Comparison of ENCODE assay signal across 8 mouse cellular contexts in genomic region chr3:34649726-34650620, GRCm38 (mm10). TPM values are rescaled to one million over a fixed set of nuclear protein-coding genes. Genes with fewer than 3 reads are reported as not detected.
A peak's percentile ranks its signal among the peaks of the same experiment; 100 is the strongest.
DNase-seq lines count a peak whose midpoint lies in the region; ATAC-seq and TF ChIP-seq lines count a peak whose summit lies in the region.

Gene Sox2, plus strand, starts transcription at chr3:34650405.

- H3K27ac ChIP-seq in forebrain, embryonic 14.5 days (ENCODE audit: low read depth, low read length) = peak within 1 kb of the TSS; percentile 99
- no peak within 1 kb of the TSS for H3K27ac ChIP-seq in intestine, embryonic 15.5 days
- H3K27ac ChIP-seq in stomach, embryonic 15.5 days = peak within 1 kb of the TSS; percentile 92

- no peaks in the 10 kb centered on the region for H3K36me3 ChIP-seq in G1E (replicated peaks)
- H3K36me3 ChIP-seq in forebrain, embryonic 14.5 days (ENCODE audit: control insufficient read depth, insufficient read depth, low read length) = peaks cover 5% of the 10 kb centered on the region
- no peaks in the 10 kb centered on the region for H3K36me3 ChIP-seq in intestine, embryonic 15.5 days
- no peaks in the 10 kb centered on the region for H3K36me3 ChIP-seq in stomach, embryonic 15.5 days

- DNase-seq in G1E (ENCODE audit: low spot score) = no peak
- peak; percentile 83 for DNase-seq in brain, adult 2 months (ENCODE audit: low read depth, low spot score)
- DNase-seq in forebrain, embryonic 14.5 days (ENCODE audit: low spot score) = peak; percentile 97
- DNase-seq in left cerebral cortex, adult 9 months (ENCODE audit: low spot score in 2 of 2) = peak; percentile 62 to 78
- peak; percentile 64 for DNase-seq in lung, postnatal 36 days
- DNase-seq in thymus, postnatal 25 days = no peak

- peaks cover 32% of the 10 kb centered on the region for H3K9me3 ChIP-seq in G1E (replicated peaks)
- no peaks in the 10 kb centered on the region for H3K9me3 ChIP-seq in forebrain, embryonic 14.5 days (replicated peaks; ENCODE audit: control insufficient read depth, low read length)
- H3K9me3 ChIP-seq in intestine, embryonic 15.5 days = no peaks in the 10 kb centered on the region
- no peaks in the 10 kb centered on the region for H3K9me3 ChIP-seq in stomach, embryonic 15.5 days

- peak within 1 kb of the TSS; percentile 20; the same call in 1 of the 2 replicates for H3K4me3 ChIP-seq in G1E (ENCODE audit: low read depth, low read length)
- peak within 1 kb of the TSS; percentile 79 for H3K4me3 ChIP-seq in forebrain, embryonic 14.5 days (ENCODE audit: low read depth, low read length)
- peak within 1 kb of the TSS; percentile 39 for H3K4me3 ChIP-seq in intestine, embryonic 15.5 days (replicated peaks)
- H3K4me3 ChIP-seq in stomach, embryonic 15.5 days (replicated peaks) = peak within 1 kb of the TSS; percentile 50

- H3K27me3 ChIP-seq in G1E (ENCODE audit: insufficient read depth, low read length) = no peaks in the 10 kb centered on the region
- H3K27me3 ChIP-seq in forebrain, embryonic 14.5 days (replicated peaks; ENCODE audit: control insufficient read depth, insufficient read depth, low read length) = no peaks in the 10 kb centered on the region
- peaks cover 75% of the 10 kb centered on the region for H3K27me3 ChIP-seq in intestine, embryonic 15.5 days (replicated peaks)
- H3K27me3 ChIP-seq in stomach, embryonic 15.5 days (replicated peaks) = peaks cover 70% of the 10 kb centered on the region

- no peak for ATAC-seq in G1E (ENCODE audit: extremely low read depth, insufficient number of reproducible peaks, low FRiP score, poor library complexity, severe bottlenecking)
- ATAC-seq in forebrain, embryonic 14.5 days = peak; percentile 91
- peak; percentile 90 for ATAC-seq in intestine, embryonic 15.5 days
- ATAC-seq in stomach, embryonic 15.5 days (ENCODE audit: insufficient read depth, low FRiP score, low read depth) = peak; percentile 92

- no peaks in the 10 kb centered on the region for H3K4me1 ChIP-seq in G1E (ENCODE audit: insufficient read depth, low read depth, low read length)
- peaks cover 15% of the 10 kb centered on the region for H3K4me1 ChIP-seq in forebrain, embryonic 14.5 days (ENCODE audit: control insufficient read depth, insufficient read depth, low read length)
- peaks cover 18% of the 10 kb centered on the region for H3K4me1 ChIP-seq in intestine, embryonic 15.5 days (replicated peaks)
- peaks cover 24% of the 10 kb centered on the region; the same call in 1 of the 2 replicates for H3K4me1 ChIP-seq in stomach, embryonic 15.5 days

- H3K4me2 ChIP-seq in forebrain, embryonic 14.5 days (ENCODE audit: low read length) = peak within 1 kb of the TSS; percentile 75
- peak within 1 kb of the TSS; percentile 70 for H3K4me2 ChIP-seq in intestine, embryonic 15.5 days (replicated peaks)
- peak within 1 kb of the TSS; percentile 63 for H3K4me2 ChIP-seq in stomach, embryonic 15.5 days

- WGBS in forebrain, embryonic 14.5 days = under 1% methylated on average over 80 of the region's 86 CpGs
- under 1% methylated on average over 84 of the region's 86 CpGs for WGBS in intestine, embryonic 15.5 days
- WGBS in stomach, embryonic 15.5 days = under 1% methylated on average over 76 of the region's 86 CpGs

- peak within 1 kb of the TSS; percentile 99 for H3K9ac ChIP-seq in forebrain, embryonic 14.5 days (ENCODE audit: low read length)
- H3K9ac ChIP-seq in intestine, embryonic 15.5 days = 0 out of 2 replicates have a peak within 1 kb of the TSS, but pooled peaks have one; percentile 8
- H3K9ac ChIP-seq in stomach, embryonic 15.5 days = peak within 1 kb of the TSS; percentile 39; the same call in 1 of the 2 replicates

- TF ChIP-seq CTCF in G1E (IDR thresholded peaks at IDR 0.05; ENCODE audit: low read depth, low read length) = no peak

RNA-seq across cellular contexts. Expression of gene Sox2, which starts in this region (rescaled TPM):
- total RNA-seq in G1E (2014; fragmentation: Nextera tagmentation) (not detected in 2 replicates), G1E (2017) (0.11 TPM in 1 of 2 replicates, not detected in the other)
- not detected in 2 replicates for polyA plus RNA-seq in G1E (2012)
- polyA plus RNA-seq in forebrain, embryonic 14.5 days (2014; fragmentation: Nextera tagmentation; extraction: Ambion mirVana) = 26.6 and 32.0 TPM in 2 replicates
- 0.62 and 0.89 TPM in 2 replicates for polyA plus RNA-seq in intestine, embryonic 15.5 days (2015; fragmentation: Nextera tagmentation; extraction: Ambion mirVana)
- polyA plus RNA-seq in stomach, embryonic 15.5 days (2015; fragmentation: Nextera tagmentation; extraction: Ambion mirVana) = 11.6 and 14.0 TPM in 2 replicates

Comparison
In these comparisons a context has a peak if more than half of its experiments do, and no peak if none do; other contexts are left out.
1. Peak in ATAC-seq, H3K4me3 ChIP-seq, H3K9ac ChIP-seq and H3K4me2 ChIP-seq in intestine, embryonic 15.5 days; RNA of the gene not detected or under 1 TPM.
2. DNase-seq: peak in brain, adult 2 months (single experiment), forebrain, embryonic 14.5 days (single experiment), left cerebral cortex, adult 9 months (2 of 2) and lung, postnatal 36 days (single experiment); none in G1E (single experiment) and thymus, postnatal 25 days (single experiment).
3. H3K4me3 ChIP-seq: peak in every context shown above with its lines; median percentile 79 in forebrain, embryonic 14.5 days; 50 in stomach, embryonic 15.5 days; 39 in intestine, embryonic 15.5 days; 20 in G1E.
4. H3K9ac ChIP-seq: peak in every context shown above with its lines; median percentile 99 in forebrain, embryonic 14.5 days; 39 in stomach, embryonic 15.5 days; 8 in intestine, embryonic 15.5 days.
5. Peak in every context shown above with its lines, with median percentiles within 50 percentile points of each other: H3K4me2 ChIP-seq.